ENCODE assay signal across 8 mouse cellular contexts in the genomic region with DNA sequence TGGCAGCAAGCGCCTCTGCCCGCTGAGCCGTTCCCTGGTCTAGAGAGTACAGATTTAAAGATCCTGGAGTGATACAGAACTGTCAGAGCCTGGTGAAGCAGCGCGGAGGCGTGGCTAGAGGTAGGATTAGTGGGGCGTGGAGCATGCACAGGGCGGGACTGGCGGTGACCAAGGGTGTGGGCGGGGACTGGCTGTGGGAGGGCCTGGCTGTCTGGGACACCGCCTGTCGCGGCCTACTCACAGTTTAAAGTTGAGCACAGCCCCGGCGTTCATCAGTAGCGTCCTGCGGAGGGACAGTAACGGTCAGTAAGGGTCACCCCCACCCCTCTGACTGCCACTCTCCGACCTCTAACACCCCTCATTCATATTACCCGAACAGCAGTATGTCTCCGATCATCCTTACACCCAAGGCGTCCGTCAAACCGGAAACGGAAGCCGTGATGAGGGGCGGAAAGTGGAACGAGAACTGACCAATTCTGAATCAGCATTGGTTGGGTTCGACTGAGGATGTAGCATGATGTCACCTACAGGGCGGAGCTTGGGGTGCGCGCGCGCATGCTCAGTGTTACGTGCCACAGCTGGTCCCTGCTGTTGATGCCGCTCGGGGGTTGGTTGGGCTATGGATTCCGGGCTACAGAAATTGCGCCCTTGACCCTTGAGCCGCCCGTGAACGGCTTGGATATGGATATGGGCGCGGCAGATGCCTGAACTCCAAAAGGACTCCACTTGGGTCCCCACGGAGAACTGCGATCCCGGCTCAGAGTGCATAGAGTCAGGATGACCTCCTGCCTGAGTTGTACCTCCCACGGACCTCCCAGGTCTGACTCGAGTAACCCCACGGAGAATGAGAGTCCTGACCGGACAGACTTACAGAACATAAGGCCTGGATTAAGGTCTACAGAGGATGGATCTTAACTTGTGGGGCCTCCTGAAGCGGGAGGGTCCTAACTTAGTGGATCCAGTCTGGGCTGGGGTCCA. TPM values are rescaled to one million over a fixed set of nuclear protein-coding genes. Genes with fewer than 3 reads are reported as not detected.
DNase-seq lines count a peak whose midpoint lies in the region; ATAC-seq lines count a peak whose summit lies in the region.

A gene (minus strand): TSS at position 456 of the 978 bp plus-strand sequence.

- ATAC-seq in hindbrain, embryonic 15.5 days (ENCODE audit: low FRiP score, low read depth) = peak; percentile 96

- peak within 1 kb of the TSS; percentile 62 for H3K9ac ChIP-seq in hindbrain, embryonic 15.5 days

- peak; percentile 98 for DNase-seq in T-cell, adult 2 months (ENCODE audit: low spot score)
- DNase-seq in cerebellum, postnatal 36 days = peak; percentile 96 to 97
- DNase-seq in frontal cortex, postnatal 36 days (ENCODE audit: low spot score in 2 of 2) = peak; percentile 97 to 99
- DNase-seq in left cerebral cortex, adult 11 months (ENCODE audit: low spot score) = peak; percentile 97
- peak; percentile 98 for DNase-seq in lung, postnatal 4 days
- DNase-seq in retina, postnatal 7 days (ENCODE audit: low read depth, low spot score) = peak; percentile 97
- DNase-seq in urinary bladder, adult 2 months (ENCODE audit: low spot score) = peak; percentile 94

- peak within 1 kb of the TSS; percentile 87 for H3K4me2 ChIP-seq in hindbrain, embryonic 15.5 days

- under 1% methylated on average over 52 of the region's 52 CpGs for WGBS in hindbrain, embryonic 15.5 days

- no peaks in the 10 kb centered on the region for H3K9me3 ChIP-seq in hindbrain, embryonic 15.5 days

- H3K36me3 ChIP-seq in hindbrain, embryonic 15.5 days = peaks cover 29% of the 10 kb centered on the region

- H3K4me3 ChIP-seq in hindbrain, embryonic 15.5 days = peak within 1 kb of the TSS; percentile 72

- H3K27ac ChIP-seq in hindbrain, embryonic 15.5 days (replicated peaks) = peak within 1 kb of the TSS; percentile 85

- no peaks in the 10 kb centered on the region for H3K27me3 ChIP-seq in hindbrain, embryonic 15.5 days

- H3K4me1 ChIP-seq in hindbrain, embryonic 15.5 days (replicated peaks) = peaks cover 36% of the 10 kb centered on the region

RNA-seq across cellular contexts. Expression of the gene that starts here (rescaled TPM):
- polyA plus RNA-seq in hindbrain, embryonic 15.5 days (2015; fragmentation: Nextera tagmentation; extraction: Ambion mirVana) = 122 TPM in 2 replicates
- 60.1 and 70.8 TPM in 2 replicates for polyA plus RNA-seq in urinary bladder, adult 2 months (2012; rRNA removed)

Comparison
In these comparisons a context has a peak if more than half of its experiments do, and no peak if none do; other contexts are left out.
1. Peak in every context shown above with its lines: DNase-seq, ATAC-seq, H3K4me3 ChIP-seq and H3K27ac ChIP-seq.